Mouse (Mus musculus) adrenal gland, postnatal 36 days (tissue): ENCODE data around the gene Trim56. TPM values are rescaled to one million over a fixed set of nuclear protein-coding genes. Genes with fewer than 3 reads are reported as not detected.
"Not testable (repeated sequence)": the region's sequence is repeated elsewhere in the genome, so short reads cannot be mapped to it uniquely, and the experiment has no call there.

Experiments
- DNase-seq, 2 experiments: peaks; one replicate each; pipeline ENCODE4 v3.0.0; 2021; ENCODE audit warnings: mixed read lengths in 1 of 2
- long read RNA-seq, 2 experiments: library from polyadenylated mRNA; stranded (forward); transcript quantifications; one replicate each; pipeline ENCODE4 v2.0.0; 2021; ENCODE audit warnings: borderline sequencing depth in 2 of 2
- total RNA-seq, 2 experiments: library from RNA; stranded (reverse); gene quantifications; 2 replicates each; pipeline ENCODE4 v1.2.3; 2021

The Trim56 gene
- total RNA-seq = 10 to 100 TPM; 40.9 to 44.8 TPM
- long read RNA-seq, experiment 1, partial matches to known transcripts = 0 of 5 reads
- long read RNA-seq, experiment 1, other reads (novel, unspliced or antisense) = 5 of 5 reads
- long read RNA-seq, experiment 2, partial matches to known transcripts = 0 of 1 reads
- long read RNA-seq, experiment 2, other reads (novel, unspliced or antisense) = 1 of 1 reads

- DNase-seq = peak; percentile 88 to 90
Measured at GRCm38 (mm10) chr5:137115866-137116847, at the start of gene Trim56. Gene Trim56 (minus strand): TSS chr5:137116209.

DNA sequence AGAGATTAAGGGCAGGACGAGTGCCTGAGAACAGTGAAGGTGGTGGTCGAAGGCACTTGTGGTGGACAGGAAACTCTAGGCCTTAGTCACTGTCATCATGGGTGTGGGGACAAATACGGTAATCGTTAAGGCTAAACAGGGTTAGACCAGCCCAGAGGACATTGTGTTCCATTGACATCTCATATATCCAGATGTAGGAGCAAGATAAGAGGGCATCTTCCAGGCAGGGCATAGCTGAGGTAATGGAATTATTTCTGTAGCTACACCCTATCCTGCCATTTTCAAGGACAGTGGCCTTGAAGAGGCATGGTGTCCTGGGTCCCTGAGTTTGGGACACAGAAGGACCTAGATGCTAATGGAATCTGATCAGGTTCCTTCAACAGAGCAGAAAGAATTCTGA lies 45.8 kb upstream of the Trim56 start:
- no peak for DNase-seq

DNA sequence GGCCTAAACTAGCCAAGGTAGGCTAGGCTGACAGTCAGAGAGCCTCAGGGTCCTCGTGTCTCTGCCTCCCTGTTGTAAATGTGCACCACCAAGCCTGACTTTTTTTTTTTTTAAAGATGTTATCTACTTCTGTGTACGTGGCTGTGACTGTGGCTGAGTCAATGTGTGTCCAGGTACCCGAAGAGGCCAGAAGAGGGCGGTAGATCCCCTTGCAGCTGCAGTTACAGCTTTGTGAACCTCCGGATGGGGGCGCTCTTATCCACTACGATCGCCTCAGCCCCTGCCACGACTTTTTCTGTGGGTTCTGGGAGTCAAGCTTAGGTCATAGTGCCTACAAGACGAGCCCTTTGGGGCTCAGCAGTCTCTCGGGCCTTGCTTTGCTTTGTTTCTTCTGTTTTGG lies 43.5 kb upstream of the Trim56 start:
- peak; percentile 20 to 51 for DNase-seq

DNA sequence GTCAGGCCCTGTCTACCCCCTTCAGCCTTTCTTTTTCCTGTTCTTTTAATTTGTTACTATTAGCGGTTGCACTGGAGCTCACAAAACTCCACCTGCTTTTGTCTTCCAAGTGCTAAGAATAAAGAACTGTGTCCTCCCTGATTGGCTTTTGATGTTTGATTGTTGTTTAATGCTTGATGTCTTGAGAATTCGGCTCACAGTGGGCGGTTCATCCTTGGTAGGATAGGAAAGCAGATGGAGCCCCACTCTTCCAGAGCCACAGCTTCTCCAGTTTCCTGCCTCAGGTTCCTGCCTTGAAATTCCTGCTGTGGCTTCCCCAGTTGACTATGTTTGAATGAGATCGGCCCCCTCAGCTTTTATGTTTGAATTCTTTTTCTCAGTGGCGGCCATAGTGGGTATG lies 37.3 kb upstream of the Trim56 start:
- DNase-seq = no peak

DNA sequence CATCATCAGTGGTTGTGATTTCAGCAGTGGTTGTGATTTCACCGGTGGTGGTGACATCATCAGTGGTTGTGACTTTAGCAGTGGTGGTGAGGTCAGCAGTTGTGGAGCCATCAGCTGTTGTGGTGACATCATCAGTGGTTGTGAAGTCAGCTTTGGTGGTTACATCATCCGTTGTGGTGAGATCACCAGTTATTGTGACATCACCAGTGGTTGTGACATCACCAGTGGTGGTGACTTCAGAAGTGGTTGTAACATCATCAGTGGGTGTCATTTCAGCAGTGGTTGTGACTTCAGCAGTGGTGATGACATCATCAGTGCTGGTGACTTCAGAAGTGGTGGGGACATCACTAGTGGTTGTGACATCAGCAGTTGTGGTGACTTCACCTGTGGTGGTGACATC lies 36.6 kb upstream of the Trim56 start:
- DNase-seq = no peak

DNA sequence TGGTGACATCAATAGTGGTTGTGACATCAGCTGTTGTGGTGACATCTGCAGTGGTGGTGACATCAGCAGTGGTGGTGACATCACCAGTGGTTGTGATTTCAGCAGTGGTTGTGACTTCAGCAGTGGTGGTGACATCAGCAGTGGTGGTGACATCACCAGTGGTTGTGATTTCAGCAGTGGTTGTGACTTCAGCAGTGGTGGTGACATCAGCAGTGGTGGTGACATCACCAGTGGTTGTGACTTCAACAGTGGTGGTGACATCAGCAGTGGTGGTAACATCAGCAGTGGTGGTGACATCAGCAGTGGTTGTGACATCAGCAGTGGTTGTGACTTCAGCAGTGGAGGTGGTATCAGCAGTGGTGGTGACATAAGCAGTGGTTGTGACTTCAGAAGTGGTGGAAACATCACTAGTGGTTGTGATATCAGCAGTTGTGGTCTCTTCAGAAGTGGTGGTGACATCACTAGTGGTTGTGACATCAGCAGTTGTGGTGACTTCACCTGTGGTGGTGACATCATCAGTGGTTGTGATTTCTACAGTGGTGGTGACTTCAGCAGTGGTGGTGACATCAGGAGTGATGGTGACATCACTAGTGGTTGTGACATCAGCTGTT lies 33.4 kb upstream of the Trim56 start, which contains the start of gene Muc3:
Gene Muc3 (minus strand): TSS at position 51 of the 611 bp plus-strand sequence.
- DNase-seq = not testable (repeated sequence)

DNA sequence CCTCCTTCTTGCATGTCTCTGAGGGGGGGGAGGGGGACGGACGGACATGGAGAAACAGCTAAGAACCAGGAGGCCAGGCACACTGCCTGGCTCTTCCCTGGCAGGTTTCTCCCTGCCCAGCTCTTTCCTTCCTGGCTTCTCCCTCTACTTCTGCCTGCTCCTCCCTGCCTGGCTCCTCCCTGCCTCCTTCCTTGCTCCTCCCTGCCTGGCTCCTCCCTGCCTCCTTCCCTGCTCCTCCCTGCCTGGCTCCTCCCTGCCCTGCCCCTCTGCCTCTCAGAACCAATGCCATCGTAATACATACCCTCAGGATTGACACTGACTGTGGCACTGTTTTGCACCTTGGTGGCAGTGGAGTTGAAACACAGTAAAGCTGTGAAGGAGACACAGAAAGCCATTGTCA lies 24.8 kb upstream of the Trim56 start:
- DNase-seq = no peak

- DNase-seq = no peak
Measured at GRCm38 (mm10) chr5:137138977-137139376, 23.0 kb upstream of the Trim56 start.

DNA sequence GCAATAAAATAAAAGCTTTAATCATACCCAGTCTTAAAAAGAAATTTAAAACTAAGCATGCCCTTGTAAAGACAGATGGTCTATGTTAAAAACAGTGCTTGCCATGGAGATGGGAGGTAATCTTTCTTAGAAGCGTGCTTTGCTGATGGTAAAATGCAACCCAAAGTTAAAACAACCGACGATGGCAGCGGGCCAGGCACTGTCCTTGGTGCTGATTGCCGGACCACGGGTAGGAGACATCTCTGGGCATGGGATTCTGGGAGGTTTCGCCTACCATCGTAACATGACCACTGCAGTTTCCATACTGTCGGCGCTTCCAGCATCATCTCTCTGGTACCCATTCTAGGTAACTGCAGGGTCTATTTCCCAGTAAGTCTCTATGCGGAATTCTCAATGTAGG lies 18.9 kb upstream of the Trim56 start:
- DNase-seq = peak; percentile 57 to 62

GRCm38 (mm10) chr5:137131490-137131889 lies 15.5 kb upstream of the Trim56 start:
- peak; percentile 63 to 73 for DNase-seq

DNA sequence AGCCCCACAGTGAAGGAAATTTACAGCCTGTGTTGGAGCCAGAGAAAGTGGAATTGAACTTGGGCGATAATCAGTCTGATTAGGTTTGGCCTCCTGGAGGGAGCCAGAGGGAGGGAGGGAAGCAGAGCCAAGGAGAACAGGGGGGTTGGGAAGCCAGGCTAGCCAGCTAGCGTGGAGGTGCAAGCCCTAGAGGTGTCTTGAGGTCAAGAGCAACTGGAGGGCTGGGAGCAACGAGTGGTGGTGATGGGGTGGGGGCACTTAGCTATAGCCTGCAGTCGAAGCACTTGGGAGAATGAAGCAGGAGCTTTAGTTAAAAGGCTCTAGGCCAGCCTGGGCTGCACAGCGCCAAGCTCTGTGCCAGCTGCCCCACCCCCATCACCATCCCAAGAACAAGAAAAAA lies 13.3 kb upstream of the Trim56 start:
- DNase-seq = no peak

GRCm38 (mm10) chr5:137123516-137123915 lies 7.5 kb upstream of the Trim56 start:
- no peak for DNase-seq

GRCm38 (mm10) chr5:137122686-137123193 lies 6.7 kb upstream of the Trim56 start:
- peak; percentile 79 to 83 for DNase-seq

DNA sequence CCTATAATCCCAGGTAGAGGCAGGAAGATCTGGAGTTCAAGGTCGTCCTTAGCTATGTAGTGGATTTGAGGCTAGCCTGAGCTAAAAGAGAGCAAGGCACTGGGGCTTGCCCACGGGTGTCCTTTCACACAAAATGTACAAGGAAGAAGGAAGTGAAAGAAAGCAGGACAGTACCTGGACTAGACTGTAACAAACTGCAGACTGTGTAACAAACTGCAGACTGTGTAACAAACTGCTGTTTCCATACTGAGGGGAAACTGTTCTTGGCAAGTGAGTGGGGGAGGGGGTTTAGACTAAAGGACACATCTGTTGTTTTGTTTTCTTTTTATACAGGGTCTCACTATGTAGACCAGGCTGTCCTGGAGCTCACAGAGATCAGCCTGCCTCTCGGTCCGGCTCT lies 5.3 kb upstream of the Trim56 start:
- DNase-seq = no peak

DNA sequence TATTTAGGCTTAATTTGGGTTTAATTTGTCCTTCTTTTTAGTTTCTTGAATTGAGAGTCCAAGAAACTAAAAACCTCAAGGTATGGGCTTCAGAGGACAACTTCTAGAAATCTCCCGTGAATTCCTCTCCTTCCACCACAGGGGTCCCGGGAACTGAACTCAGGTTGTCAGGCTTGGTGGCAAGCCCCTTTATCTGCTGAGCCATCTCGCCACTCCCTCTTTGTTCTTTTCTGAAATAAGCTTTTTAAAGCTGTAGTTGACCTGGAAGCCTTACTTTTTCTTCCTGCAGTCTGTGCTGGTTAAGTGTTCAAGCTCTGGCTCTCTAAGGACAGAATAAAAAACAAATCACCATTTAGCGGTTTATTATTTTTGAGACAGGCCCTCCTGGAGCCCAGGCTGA lies 2.9 kb upstream of the Trim56 start:
- DNase-seq = no peak

- DNase-seq = not testable (repeated sequence)
Measured at GRCm38 (mm10) chr5:137117994-137118393, 2.0 kb upstream of the Trim56 start.

- no peak for DNase-seq
Measured at GRCm38 (mm10) chr5:137116987-137117386, 978 bp upstream of the Trim56 start.

DNA sequence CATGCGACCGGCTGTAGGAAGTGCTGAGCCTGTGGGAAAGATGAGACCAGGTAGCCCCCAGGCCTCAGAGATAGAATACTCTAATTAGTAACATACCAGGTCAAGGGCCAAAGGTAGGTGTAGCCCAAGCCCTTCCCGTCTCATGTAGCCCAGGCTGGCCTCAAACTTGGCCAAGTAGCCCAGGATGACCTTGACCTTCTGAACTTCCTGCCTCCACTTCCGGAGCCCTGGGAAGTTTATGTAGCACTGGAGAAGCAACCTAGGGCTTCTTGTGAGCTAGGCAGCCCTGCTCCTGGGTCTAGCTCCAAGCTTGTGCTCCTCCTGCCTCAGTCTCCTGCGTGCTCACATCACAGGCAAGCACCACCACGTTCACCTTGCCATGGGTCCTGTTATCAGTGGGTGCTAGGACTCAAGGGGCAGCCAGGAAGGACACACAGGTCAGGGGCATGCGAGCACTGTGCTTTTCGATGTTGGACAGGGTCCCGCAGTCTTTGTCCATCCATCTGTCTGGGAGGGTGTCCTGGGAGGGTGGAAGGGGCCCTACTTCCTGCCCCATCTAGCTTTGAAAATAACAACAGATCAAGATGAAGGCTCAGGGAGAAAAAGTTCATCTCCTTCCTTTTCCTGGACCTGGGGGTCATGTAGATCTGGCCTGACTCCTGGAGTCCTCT lies 983 bp downstream of the Trim56 start:
- DNase-seq = no peak

GRCm38 (mm10) chr5:137111542-137112408 lies 4.2 kb downstream of the Trim56 start:
- DNase-seq = no peak

GRCm38 (mm10) chr5:137110863-137111262 lies 5.1 kb downstream of the Trim56 start:
- DNase-seq = no peak
